Mouse (Mus musculus): ENCODE measurements around the gene Cped1. TPM values are rescaled to one million over a fixed set of nuclear protein-coding genes. Genes with fewer than 3 reads are reported as not detected.

Cped1 gene
- polyA plus RNA-seq, 1 experiment from 2014 or later: 10.4 TPM

- 81% methylated on average over 5 of the region's 5 CpGs for WGBS
- ATAC-seq (ENCODE audit: low FRiP score, low TSS enrichment): no peak
- no peak for DNase-seq (ENCODE audit: low spot score)
- no peak overlapping the region for H3K4me3 ChIP-seq (ENCODE audit: low read depth, low read length)
- no peaks in the 10 kb centered on the region for H3K4me1 ChIP-seq (replicated peaks; ENCODE audit: control insufficient read depth, insufficient read depth)
- no peak overlapping the region for H3K4me2 ChIP-seq (replicated peaks; ENCODE audit: low read depth)
- no peaks in the 10 kb centered on the region for H3K9me3 ChIP-seq (ENCODE audit: control insufficient read depth, low read length)
- H3K36me3 ChIP-seq (ENCODE audit: control insufficient read depth, insufficient read depth, low read length): no peaks in the 10 kb centered on the region
- no peaks in the 10 kb centered on the region for H3K27me3 ChIP-seq (ENCODE audit: control insufficient read depth, insufficient read depth, low read length)
- TF ChIP-seq EP300 (optimal IDR thresholded peaks at IDR 0.05) (no peak), CTCF (IDR thresholded peaks at IDR 0.05; ENCODE audit: low read depth) (no peak)
- H3K9ac ChIP-seq (ENCODE audit: low read length): no peak overlapping the region
- H3K27ac ChIP-seq (replicated peaks): no peak overlapping the region
These were observed 100.3 kb downstream of the Cped1 start for GRCm38 (mm10) chr6:22086056-22086455.

GRCm38 (mm10) chr6:22088346-22089064, 102.8 kb downstream of the Cped1 start:
- 55% methylated on average over 17 of the region's 17 CpGs for WGBS
- no peak overlapping the region for H3K4me3 ChIP-seq (ENCODE audit: low read depth, low read length)

GRCm38 (mm10) chr6:22091773-22092172, 106.1 kb downstream of the Cped1 start:
- H3K4me2 ChIP-seq (replicated peaks; ENCODE audit: low read depth): no peak overlapping the region
- TF ChIP-seq EP300 (optimal IDR thresholded peaks at IDR 0.05) (no peak), CTCF (IDR thresholded peaks at IDR 0.05; ENCODE audit: low read depth) (no peak)
- no peak overlapping the region for H3K27ac ChIP-seq (replicated peaks)
- no peaks in the 10 kb centered on the region for H3K4me1 ChIP-seq (replicated peaks; ENCODE audit: control insufficient read depth, insufficient read depth)
- WGBS: 65% methylated on average over 5 of the region's 5 CpGs
- DNase-seq (ENCODE audit: low spot score): no peak
- no peaks in the 10 kb centered on the region for H3K27me3 ChIP-seq (ENCODE audit: control insufficient read depth, insufficient read depth, low read length)
- H3K9ac ChIP-seq (ENCODE audit: low read length): no peak overlapping the region
- no peaks in the 10 kb centered on the region for H3K36me3 ChIP-seq (ENCODE audit: control insufficient read depth, insufficient read depth, low read length)
- no peaks in the 10 kb centered on the region for H3K9me3 ChIP-seq (ENCODE audit: control insufficient read depth, low read length)
- ATAC-seq (ENCODE audit: low FRiP score, low TSS enrichment): no peak
- no peak overlapping the region for H3K4me3 ChIP-seq (ENCODE audit: low read depth, low read length)

More at GRCm38 (mm10) chr6:22088346-22089064, 102.8 kb downstream of the Cped1 start:
- no peaks in the 10 kb centered on the region for H3K36me3 ChIP-seq (ENCODE audit: control insufficient read depth, insufficient read depth, low read length)
- no peaks in the 10 kb centered on the region for H3K27me3 ChIP-seq (ENCODE audit: control insufficient read depth, insufficient read depth, low read length)
- no peak overlapping the region for H3K9ac ChIP-seq (ENCODE audit: low read length)
- H3K4me2 ChIP-seq (replicated peaks; ENCODE audit: low read depth): no peak overlapping the region
- no peaks in the 10 kb centered on the region for H3K9me3 ChIP-seq (ENCODE audit: control insufficient read depth, low read length)
- ATAC-seq (ENCODE audit: low FRiP score, low TSS enrichment) (no peak), DNase-seq (ENCODE audit: low spot score) (peak; percentile 21)
- no peaks in the 10 kb centered on the region for H3K4me1 ChIP-seq (replicated peaks; ENCODE audit: control insufficient read depth, insufficient read depth)
- TF ChIP-seq CTCF (IDR thresholded peaks at IDR 0.05; ENCODE audit: low read depth) (peak; percentile 77), EP300 (optimal IDR thresholded peaks at IDR 0.05) (no peak)
- H3K27ac ChIP-seq (replicated peaks): no peak overlapping the region

DNA sequence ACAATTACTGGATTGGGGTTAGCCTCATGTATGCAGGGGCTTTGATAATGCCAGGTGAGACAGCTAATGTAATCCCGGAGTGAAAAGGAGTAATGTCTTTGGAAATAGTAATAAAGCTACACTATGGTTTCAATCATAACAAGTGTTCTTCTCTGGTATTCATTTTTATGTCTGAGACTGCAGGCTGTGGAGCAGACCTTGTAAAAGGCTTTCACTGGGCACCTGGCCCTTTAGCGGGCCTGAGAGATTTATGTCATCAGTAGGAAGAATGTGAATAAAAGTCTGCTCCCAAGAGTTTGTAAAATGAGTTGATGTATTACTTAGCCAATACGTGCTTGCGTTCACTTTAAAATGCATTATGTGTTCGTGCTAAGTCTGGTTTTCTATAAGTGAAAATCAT, 108.1 kb downstream of the Cped1 start:
- Histone ChIP-seq H3K9me3 (ENCODE audit: control insufficient read depth, low read length) (no peaks in the 10 kb centered on the region), H3K36me3 (ENCODE audit: control insufficient read depth, insufficient read depth, low read length) (no peaks in the 10 kb centered on the region), H3K27ac (replicated peaks) (no peak overlapping the region), H3K9ac (ENCODE audit: low read length) (no peak overlapping the region), H3K4me1 (replicated peaks; ENCODE audit: control insufficient read depth, insufficient read depth) (no peaks in the 10 kb centered on the region), H3K27me3 (ENCODE audit: control insufficient read depth, insufficient read depth, low read length) (no peaks in the 10 kb centered on the region), H3K4me2 (replicated peaks; ENCODE audit: low read depth) (no peak overlapping the region), H3K4me3 (ENCODE audit: low read depth, low read length) (no peak overlapping the region)
- 78% methylated on average over 5 of the region's 5 CpGs for WGBS
- ATAC-seq (ENCODE audit: low FRiP score, low TSS enrichment) (no peak), DNase-seq (ENCODE audit: low spot score) (no peak)
- no peak for TF ChIP-seq EP300 (optimal IDR thresholded peaks at IDR 0.05)
- no peak for TF ChIP-seq CTCF (IDR thresholded peaks at IDR 0.05; ENCODE audit: low read depth)

- Histone ChIP-seq H3K36me3 (ENCODE audit: control insufficient read depth, insufficient read depth, low read length) (no peaks in the 10 kb centered on the region), H3K4me2 (replicated peaks; ENCODE audit: low read depth) (no peak overlapping the region), H3K4me3 (ENCODE audit: low read depth, low read length) (no peak overlapping the region), H3K9me3 (ENCODE audit: control insufficient read depth, low read length) (no peaks in the 10 kb centered on the region), H3K27ac (replicated peaks) (no peak overlapping the region), H3K9ac (ENCODE audit: low read length) (no peak overlapping the region), H3K27me3 (ENCODE audit: control insufficient read depth, insufficient read depth, low read length) (no peaks in the 10 kb centered on the region), H3K4me1 (replicated peaks; ENCODE audit: control insufficient read depth, insufficient read depth) (no peaks in the 10 kb centered on the region; the same call in 1 of the 2 replicates)
- ATAC-seq (ENCODE audit: low FRiP score, low TSS enrichment) (no peak), DNase-seq (ENCODE audit: low spot score) (peak; percentile 19)
- 33% methylated on average over 2 of the region's 2 CpGs for WGBS
- TF ChIP-seq EP300 (optimal IDR thresholded peaks at IDR 0.05) (no peak), CTCF (IDR thresholded peaks at IDR 0.05; ENCODE audit: low read depth) (peak; percentile 71)
These were observed 112.0 kb downstream of the Cped1 start for GRCm38 (mm10) chr6:22097709-22098108.

DNA sequence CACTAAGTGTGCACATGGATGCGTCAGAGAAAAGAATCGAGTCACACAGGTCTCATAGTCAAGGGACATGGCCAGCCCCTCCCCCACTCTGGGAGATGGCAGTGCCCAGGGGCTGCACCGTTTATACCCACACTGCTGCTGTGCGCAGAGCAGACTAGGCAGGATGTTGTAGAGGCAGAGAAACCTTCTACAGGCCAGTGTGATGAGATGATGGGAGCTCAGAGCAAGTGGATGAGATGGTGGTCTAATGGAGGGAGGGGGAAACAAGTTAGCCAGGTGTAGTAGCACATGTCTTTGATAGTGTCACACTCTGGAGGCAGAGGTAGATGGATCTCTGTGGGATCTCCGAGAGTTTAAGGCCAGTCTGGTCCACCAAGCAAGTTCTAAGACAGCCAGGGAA, 114.1 kb downstream of the Cped1 start:
- Histone ChIP-seq H3K9ac (ENCODE audit: low read length) (no peak overlapping the region), H3K27me3 (ENCODE audit: control insufficient read depth, insufficient read depth, low read length) (no peaks in the 10 kb centered on the region), H3K4me2 (replicated peaks; ENCODE audit: low read depth) (no peak overlapping the region), H3K4me1 (replicated peaks; ENCODE audit: control insufficient read depth, insufficient read depth) (no peaks in the 10 kb centered on the region; the same call in 1 of the 2 replicates), H3K36me3 (ENCODE audit: control insufficient read depth, insufficient read depth, low read length) (no peaks in the 10 kb centered on the region), H3K9me3 (ENCODE audit: control insufficient read depth, low read length) (no peaks in the 10 kb centered on the region), H3K4me3 (ENCODE audit: low read depth, low read length) (no peak overlapping the region), H3K27ac (replicated peaks) (no peak overlapping the region)
- ATAC-seq (ENCODE audit: low FRiP score, low TSS enrichment) (no peak), DNase-seq (ENCODE audit: low spot score) (no peak)
- TF ChIP-seq EP300 (optimal IDR thresholded peaks at IDR 0.05): no peak
- no peak for TF ChIP-seq CTCF (IDR thresholded peaks at IDR 0.05; ENCODE audit: low read depth)
- 81% methylated on average over 5 of the region's 5 CpGs for WGBS
